ENCODE assay signal across 12 mouse cellular contexts in the genomic region with DNA sequence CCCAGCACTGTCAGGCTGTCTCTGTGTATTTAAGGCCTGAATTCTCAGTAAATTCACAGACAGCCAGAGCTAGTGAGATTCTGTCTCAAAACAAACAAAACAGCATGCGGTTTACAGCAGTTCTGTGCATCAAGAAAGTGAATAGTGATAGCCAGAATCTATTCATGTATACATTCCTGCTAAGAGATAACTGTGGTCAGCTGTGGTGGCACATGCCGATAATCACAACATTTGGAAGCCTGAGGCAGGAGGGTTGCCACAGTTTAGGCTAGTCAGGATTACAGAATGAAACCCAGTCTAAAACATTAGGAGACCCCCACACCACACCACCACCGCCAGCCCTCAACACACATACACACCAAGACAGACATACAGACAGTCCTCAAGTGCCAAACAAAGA. TPM values are rescaled to one million over a fixed set of nuclear protein-coding genes. Genes with fewer than 3 reads are reported as not detected.
DNase-seq lines count a peak whose midpoint lies in the region; ATAC-seq lines count a peak whose summit lies in the region.
"Had no signal": no experiment of that assay in that cellular context is flagged by ENCODE, and none has a peak within 500 bp of the region (broad histone marks: within the 10 kb centered on the region; RNA-seq: fewer than 3 reads in every experiment).

No protein-coding gene starts in this region.

- H3K4me1 ChIP-seq in heart, embryonic 14.5 days (ENCODE audit: control insufficient read depth in 2 of 2, insufficient read depth in 2 of 2, low read length in 2 of 2) = peaks cover 65 to 91% of the 10 kb centered on the region in 2 experiments
- peaks cover 53% of the 10 kb centered on the region for H3K4me1 ChIP-seq in midbrain, embryonic 10.5 days
- H3K4me1 ChIP-seq in midbrain, embryonic 14.5 days (ENCODE audit: control insufficient read depth, insufficient read depth, low read length) = peaks cover 9% of the 10 kb centered on the region
- H3K4me1 ChIP-seq in liver, embryonic 12.5 days = peaks cover 99% of the 10 kb centered on the region
- H3K4me1 ChIP-seq in neural tube, embryonic 14.5 days (ENCODE audit: control insufficient read depth, insufficient read depth, low read length) = peaks cover 10% of the 10 kb centered on the region; the same call in 1 of the 2 replicates

- H3K4me2 ChIP-seq in heart, embryonic 14.5 days (ENCODE audit: low read length) = no peak overlapping the region
- H3K4me2 ChIP-seq in midbrain, embryonic 14.5 days (ENCODE audit: low read length) = no peak overlapping the region
- H3K4me2 ChIP-seq in liver, embryonic 12.5 days = 0 out of 2 replicates have a peak overlapping the region, but pooled peaks have one; percentile 3
- no peak overlapping the region for H3K4me2 ChIP-seq in neural tube, embryonic 14.5 days (ENCODE audit: low read depth, low read length)

- no peaks in the 10 kb centered on the region for H3K27me3 ChIP-seq in heart, embryonic 14.5 days (ENCODE audit: control insufficient read depth, insufficient read depth, low read length)
- H3K27me3 ChIP-seq in midbrain, embryonic 10.5 days (ENCODE audit: low read depth, poor library complexity, severe bottlenecking) = no peaks in the 10 kb centered on the region
- no peaks in the 10 kb centered on the region for H3K27me3 ChIP-seq in midbrain, embryonic 14.5 days (ENCODE audit: control insufficient read depth, insufficient read depth, low read length)
- H3K27me3 ChIP-seq in liver, embryonic 12.5 days (replicated peaks) = no peaks in the 10 kb centered on the region
- H3K27me3 ChIP-seq in neural tube, embryonic 14.5 days (ENCODE audit: control insufficient read depth, insufficient read depth, low read length) = no peaks in the 10 kb centered on the region

- no peak for DNase-seq in heart, postnatal 36 days
- DNase-seq in midbrain, embryonic 10.5 days (ENCODE audit: low spot score) = no peak
- no peak for DNase-seq in midbrain, embryonic 14.5 days
- no peak for DNase-seq in right cerebral cortex, adult 2 months (ENCODE audit: low spot score in 2 of 2)
- DNase-seq: cerebellum, adult 2 months; kidney, postnatal 10 days; retina, postnatal 1 day had no signal

- intact Hi-C loops in heart, postnatal 36 days (cut with DNase I) = no loop called here

- 66% methylated on average over 3 of the region's 3 CpGs for WGBS in heart, embryonic 14.5 days
- WGBS in midbrain, embryonic 10.5 days = 90% methylated on average over 3 of the region's 3 CpGs
- 89% methylated on average over 3 of the region's 3 CpGs for WGBS in midbrain, embryonic 14.5 days
- WGBS in liver, embryonic 12.5 days (ENCODE audit: insufficient replicate concordance) = 42% methylated on average over 3 of the region's 3 CpGs
- WGBS in neural tube, embryonic 14.5 days = 74% methylated on average over 3 of the region's 3 CpGs

- peak overlapping the region; percentile 32; the same call in 1 of the 2 replicates for H3K9ac ChIP-seq in heart, embryonic 14.5 days (ENCODE audit: low read length)
- no peak overlapping the region for H3K9ac ChIP-seq in midbrain, embryonic 14.5 days (replicated peaks; ENCODE audit: low read length)
- H3K9ac ChIP-seq in liver, embryonic 12.5 days = no peak overlapping the region
- H3K9ac ChIP-seq in neural tube, embryonic 14.5 days (replicated peaks; ENCODE audit: low read depth, low read length) = no peak overlapping the region

- H3K27ac ChIP-seq in heart, embryonic 14.5 days (replicated peaks in 1 of 2; ENCODE audit: control insufficient read depth in 1 of 2, insufficient read depth in 1 of 2, low read depth in 2 of 2, low read length in 2 of 2) = peak overlapping the region; percentile 60 to 96
- H3K27ac ChIP-seq in midbrain, embryonic 10.5 days (replicated peaks) = peak overlapping the region; percentile 81
- no peak overlapping the region for H3K27ac ChIP-seq in midbrain, embryonic 14.5 days (replicated peaks; ENCODE audit: low read depth, low read length)
- peak overlapping the region; percentile 70 for H3K27ac ChIP-seq in liver, embryonic 12.5 days
- peak overlapping the region; percentile 44; the same call in 1 of the 2 replicates for H3K27ac ChIP-seq in neural tube, embryonic 14.5 days (ENCODE audit: low read depth, low read length)

- no peaks in the 10 kb centered on the region for H3K36me3 ChIP-seq in heart, embryonic 14.5 days (ENCODE audit: control insufficient read depth, insufficient read depth, low read length)
- H3K36me3 ChIP-seq in midbrain, embryonic 10.5 days = no peaks in the 10 kb centered on the region
- H3K36me3 ChIP-seq in midbrain, embryonic 14.5 days (ENCODE audit: control insufficient read depth, insufficient read depth, low read length) = no peaks in the 10 kb centered on the region
- no peaks in the 10 kb centered on the region for H3K36me3 ChIP-seq in liver, embryonic 12.5 days
- no peaks in the 10 kb centered on the region for H3K36me3 ChIP-seq in neural tube, embryonic 14.5 days (ENCODE audit: control insufficient read depth, insufficient read depth, low read length)

- no peak for ATAC-seq in heart, embryonic 14.5 days (ENCODE audit: insufficient number of reproducible peaks, insufficient read depth, low FRiP score, low read depth)
- no peak for ATAC-seq in midbrain, embryonic 14.5 days (ENCODE audit: low FRiP score, low TSS enrichment)
- ATAC-seq in liver, embryonic 12.5 days = peak; percentile 36; the same call in 1 of the 2 replicates
- no peak for ATAC-seq in neural tube, embryonic 14.5 days (ENCODE audit: low read depth)
- ATAC-seq in monocyte, adult 5-6 weeks (replicated peaks; ENCODE audit: insufficient number of reproducible peaks, low FRiP score, low TSS enrichment, poor library complexity, severe bottlenecking) = no peak

- H3K4me3 ChIP-seq in heart, embryonic 14.5 days (ENCODE audit: control insufficient read depth in 1 of 2, insufficient read depth in 1 of 2, low read depth in 1 of 2, low read length in 2 of 2) = no peak overlapping the region
- no peak overlapping the region for H3K4me3 ChIP-seq in midbrain, embryonic 10.5 days
- H3K4me3 ChIP-seq in midbrain, embryonic 14.5 days (replicated peaks; ENCODE audit: low read depth, low read length) = no peak overlapping the region
- no peak overlapping the region for H3K4me3 ChIP-seq in liver, embryonic 12.5 days
- no peak overlapping the region for H3K4me3 ChIP-seq in neural tube, embryonic 14.5 days (ENCODE audit: low read depth, low read length)
- H3K4me3 ChIP-seq: myocyte had no signal

- no peaks in the 10 kb centered on the region for H3K9me3 ChIP-seq in heart, embryonic 14.5 days (ENCODE audit: control insufficient read depth, low read length)
- no peaks in the 10 kb centered on the region for H3K9me3 ChIP-seq in midbrain, embryonic 10.5 days (replicated peaks)
- no peaks in the 10 kb centered on the region for H3K9me3 ChIP-seq in midbrain, embryonic 14.5 days (ENCODE audit: control insufficient read depth, low read length)
- no peaks in the 10 kb centered on the region for H3K9me3 ChIP-seq in liver, embryonic 12.5 days (replicated peaks)
- H3K9me3 ChIP-seq in neural tube, embryonic 14.5 days (ENCODE audit: control insufficient read depth, low read length) = no peaks in the 10 kb centered on the region

RNA-seq across cellular contexts. Expression of a gene that starts 31.6 kb away (rescaled TPM):
- polyA plus RNA-seq in heart, embryonic 14.5 days (2014; fragmentation: Nextera tagmentation; extraction: Ambion mirVana) = 324 and 359 TPM in 2 replicates
- total RNA-seq in heart, postnatal 36 days (2021) = 100 to 1,000 TPM; 221 to 229 TPM
- 163 and 190 TPM in 2 replicates for polyA plus RNA-seq in midbrain, embryonic 10.5 days (2016; fragmentation: Nextera tagmentation; extraction: Ambion mirVana)
- polyA plus RNA-seq in midbrain, embryonic 14.5 days (2014; fragmentation: Nextera tagmentation; extraction: Ambion mirVana) = 115 and 128 TPM in 2 replicates
- 133 and 134 TPM in 2 replicates for polyA plus RNA-seq in liver, embryonic 12.5 days (2016; fragmentation: Nextera tagmentation; extraction: Ambion mirVana)
- 102 and 103 TPM in 2 replicates for polyA plus RNA-seq in neural tube, embryonic 14.5 days (2014; fragmentation: Nextera tagmentation; extraction: Ambion mirVana)
- 35.5 to 40.2 TPM (median 39.7 TPM) in 3 replicates for total RNA-seq in monocyte, adult 5-6 weeks (2017)

RNA-seq across cellular contexts. Expression of a gene that starts 44.8 kb away (rescaled TPM):
- 76.5 and 79.0 TPM in 2 replicates for polyA plus RNA-seq in heart, embryonic 14.5 days (2014; fragmentation: Nextera tagmentation; extraction: Ambion mirVana)
- 100 to 1,000 TPM; 316 to 421 TPM for total RNA-seq in heart, postnatal 36 days (2021)
- 24.7 and 28.7 TPM in 2 replicates for polyA plus RNA-seq in midbrain, embryonic 10.5 days (2016; fragmentation: Nextera tagmentation; extraction: Ambion mirVana)
- polyA plus RNA-seq in midbrain, embryonic 14.5 days (2014; fragmentation: Nextera tagmentation; extraction: Ambion mirVana) = 30.9 and 39.3 TPM in 2 replicates
- 127 and 132 TPM in 2 replicates for polyA plus RNA-seq in liver, embryonic 12.5 days (2016; fragmentation: Nextera tagmentation; extraction: Ambion mirVana)
- 39.0 and 44.3 TPM in 2 replicates for polyA plus RNA-seq in neural tube, embryonic 14.5 days (2014; fragmentation: Nextera tagmentation; extraction: Ambion mirVana)
- total RNA-seq in monocyte, adult 5-6 weeks (2017) = 811 to 879 TPM (median 868 TPM) in 3 replicates
